Mouse (Mus musculus) A20 (cell line): ENCODE data around the gene Dnah1.
A peak's percentile ranks its signal among the peaks of the same experiment; 100 is the strongest.

Experiments
- DNase-seq: peaks from one replicate; pipeline ENCODE4 v3.0.0-alpha.2; 2011; ENCODE audit warnings: low read depth, low spot score

The Dnah1 gene

DNA sequence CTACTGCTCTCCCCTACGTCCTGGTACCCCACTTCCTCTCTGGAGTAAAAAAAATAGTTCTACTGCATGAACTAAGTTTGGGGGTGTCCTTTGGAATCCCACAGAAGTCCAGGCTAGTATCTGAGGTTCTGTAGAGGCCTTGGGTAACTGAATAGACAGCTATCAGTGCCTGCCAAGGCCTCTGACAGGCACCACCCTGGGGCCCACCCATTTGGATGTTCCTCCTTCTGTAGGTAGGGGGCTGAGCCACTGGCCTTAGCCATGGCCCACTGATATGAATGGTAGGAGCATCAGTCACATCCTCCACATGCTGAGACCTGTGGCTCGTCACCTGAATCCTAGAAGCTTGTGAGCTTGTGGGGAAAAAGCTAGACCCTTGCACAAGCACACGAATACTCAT is 5.9 kb downstream of the Dnah1 start:
- no peak for DNase-seq

GRCm38 (mm10) chr14:31316613-31317012 is 7.1 kb downstream of the Dnah1 start:
- no peak for DNase-seq

GRCm38 (mm10) chr14:31313192-31313591 is 10.5 kb downstream of the Dnah1 start:
- peak; percentile 55 for DNase-seq

GRCm38 (mm10) chr14:31285728-31286127 is 38.0 kb downstream of the Dnah1 start:
- DNase-seq, result no peak

- DNase-seq, result peak; percentile 68
These were observed 51.5 kb downstream of the Dnah1 start for GRCm38 (mm10) chr14:31272164-31272563.

GRCm38 (mm10) chr14:31271121-31271520 is 52.6 kb downstream of the Dnah1 start:
- DNase-seq, result no peak

- DNase-seq, result no peak
These were observed 54.1 kb downstream of the Dnah1 start for GRCm38 (mm10) chr14:31269456-31270100.

- DNase-seq, result no peak
These were observed 55.2 kb downstream of the Dnah1 start for GRCm38 (mm10) chr14:31268301-31269001.

- DNase-seq, result no peak
These were observed 56.0 kb downstream of the Dnah1 start for GRCm38 (mm10) chr14:31267649-31268048.

DNA sequence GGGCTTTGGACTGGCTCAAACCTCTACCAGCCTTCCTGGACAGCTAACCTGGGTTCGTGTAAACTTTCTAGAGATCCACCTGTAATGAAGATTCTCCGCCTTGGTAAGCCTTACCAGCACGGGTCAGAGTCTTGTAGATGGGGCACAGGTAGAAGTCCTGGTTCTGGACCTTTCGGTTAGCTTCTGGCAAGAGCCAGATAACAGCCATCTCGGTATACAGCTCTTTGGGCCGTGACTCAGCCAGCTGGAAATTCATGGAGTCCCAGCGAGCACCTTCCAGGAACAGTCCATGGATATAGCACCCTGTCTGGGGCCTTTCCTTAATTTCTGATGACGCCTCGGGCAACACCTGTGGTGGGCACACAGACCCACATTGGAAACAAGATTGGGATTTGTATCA is 62.8 kb downstream of the Dnah1 start:
- DNase-seq, result no peak

GRCm38 (mm10) chr14:31260374-31260773 is 63.3 kb downstream of the Dnah1 start:
- no peak for DNase-seq

- no peak for DNase-seq
These were observed 65.1 kb downstream of the Dnah1 start for GRCm38 (mm10) chr14:31258476-31259050.

GRCm38 (mm10) chr14:31252091-31252490 is 71.6 kb downstream of the Dnah1 start:
- no peak for DNase-seq

DNA sequence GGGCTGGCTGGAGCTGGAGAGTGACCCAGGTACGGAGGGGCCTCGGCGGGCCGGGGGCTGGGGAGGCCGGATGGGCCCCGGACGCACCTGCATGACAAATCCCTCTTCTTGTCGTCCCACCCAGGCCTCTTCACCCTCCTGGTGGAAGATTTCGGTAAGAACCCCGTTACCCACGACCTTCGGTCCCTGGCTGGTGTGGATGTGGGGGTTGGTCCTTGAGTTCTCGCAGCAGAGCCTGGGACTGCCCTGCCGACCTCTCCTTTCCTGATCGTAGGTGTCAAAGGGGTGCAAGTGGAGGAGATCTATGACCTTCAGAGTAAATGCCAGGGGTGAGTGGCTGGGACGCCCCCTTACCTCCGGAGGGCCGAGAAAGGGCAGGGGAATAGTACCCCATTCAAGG is 72.1 kb downstream of the Dnah1 start:
- DNase-seq, result no peak

GRCm38 (mm10) chr14:31251084-31251604 is 72.6 kb downstream of the Dnah1 start, which contains the start of the genes Phf7 and Bap1:
TSS of gene Phf7 (minus strand) at chr14:31251317.
TSS of gene Bap1 (plus strand) at chr14:31251450.
- peak; percentile 98 for DNase-seq

DNA sequence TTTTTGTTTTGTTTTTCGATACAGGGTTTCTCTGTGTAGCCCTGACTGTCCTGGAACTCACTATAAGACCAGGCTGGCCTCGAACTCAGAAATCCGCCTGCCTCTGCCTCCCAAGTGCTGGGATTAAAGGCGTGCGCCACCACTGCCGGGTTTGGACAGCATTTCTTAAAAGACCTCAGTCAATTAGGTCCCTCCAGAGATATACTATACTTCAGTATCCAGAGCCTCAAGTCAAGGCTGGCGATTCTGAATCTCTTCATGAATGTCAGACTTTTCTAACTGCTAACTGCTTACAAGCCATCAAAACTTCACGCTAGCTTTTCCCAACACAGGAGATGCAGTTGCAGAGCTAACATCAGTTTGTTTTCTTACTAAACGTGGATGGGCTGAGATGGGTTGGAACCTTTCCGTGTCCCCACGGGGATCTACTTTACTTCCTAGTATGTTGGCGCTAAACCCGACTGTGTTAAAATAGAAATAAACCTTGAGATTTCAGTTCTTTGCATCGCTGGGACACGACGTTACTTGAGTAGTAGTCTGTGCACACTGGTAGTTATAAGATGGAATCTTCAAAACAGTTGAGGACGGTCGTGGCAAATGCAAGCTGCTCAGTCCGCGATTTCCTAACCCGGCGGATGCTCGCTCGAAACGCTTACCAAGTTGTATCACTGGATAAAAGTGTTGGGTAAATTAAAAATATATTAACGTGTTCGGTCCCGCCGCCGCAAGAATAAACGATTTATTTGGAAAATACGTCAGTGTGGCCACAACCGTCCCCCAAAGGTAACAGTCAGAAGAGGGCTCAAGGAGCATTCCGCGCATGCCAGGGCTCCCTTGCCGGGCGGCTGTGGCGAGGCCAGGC is 73.2 kb downstream of the Dnah1 start:
- no peak for DNase-seq

DNA sequence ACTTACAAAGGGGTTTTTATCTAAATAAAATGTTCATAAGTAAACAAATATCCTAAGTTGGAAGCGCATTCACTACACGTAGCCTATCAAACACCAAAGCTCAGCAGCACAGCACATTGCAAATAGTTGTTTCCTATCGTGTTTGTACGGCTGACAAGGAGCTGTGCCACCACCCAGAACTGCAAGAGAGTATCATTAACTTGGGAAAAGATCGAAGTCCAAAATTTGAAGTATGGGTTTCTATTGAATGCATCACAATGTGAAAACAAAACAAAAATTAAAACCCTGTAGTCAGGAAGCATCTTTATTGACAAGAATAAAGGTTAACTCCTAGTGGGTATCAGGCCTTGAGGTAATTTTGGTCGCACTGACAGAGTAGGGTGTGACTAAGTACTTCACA is 75.3 kb downstream of the Dnah1 start:
- DNase-seq, result no peak

GRCm38 (mm10) chr14:31245946-31246345 is 77.8 kb downstream of the Dnah1 start:
- no peak for DNase-seq

- DNase-seq, result no peak
These were observed 78.9 kb downstream of the Dnah1 start for GRCm38 (mm10) chr14:31244777-31245176.

DNA sequence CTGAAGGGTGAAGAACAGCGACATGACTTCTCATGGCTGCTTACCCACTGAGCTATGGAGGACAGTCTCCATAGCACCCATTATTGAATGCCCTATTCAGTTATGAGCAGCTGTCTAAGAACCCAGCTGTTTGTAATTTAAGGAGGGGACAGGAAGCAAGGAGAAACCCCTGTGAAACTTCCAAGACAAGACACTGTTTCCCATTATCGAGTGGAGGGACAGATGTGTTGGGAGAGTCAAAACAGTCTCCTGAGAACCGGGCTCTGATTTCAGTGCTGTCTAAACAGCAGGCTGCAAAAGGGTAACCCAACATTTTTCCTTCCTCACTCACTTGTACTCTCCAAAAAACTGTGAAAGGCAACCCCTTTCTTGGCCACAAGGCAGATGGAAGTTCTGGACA is 83.2 kb downstream of the Dnah1 start:
- DNase-seq, result no peak

DNA sequence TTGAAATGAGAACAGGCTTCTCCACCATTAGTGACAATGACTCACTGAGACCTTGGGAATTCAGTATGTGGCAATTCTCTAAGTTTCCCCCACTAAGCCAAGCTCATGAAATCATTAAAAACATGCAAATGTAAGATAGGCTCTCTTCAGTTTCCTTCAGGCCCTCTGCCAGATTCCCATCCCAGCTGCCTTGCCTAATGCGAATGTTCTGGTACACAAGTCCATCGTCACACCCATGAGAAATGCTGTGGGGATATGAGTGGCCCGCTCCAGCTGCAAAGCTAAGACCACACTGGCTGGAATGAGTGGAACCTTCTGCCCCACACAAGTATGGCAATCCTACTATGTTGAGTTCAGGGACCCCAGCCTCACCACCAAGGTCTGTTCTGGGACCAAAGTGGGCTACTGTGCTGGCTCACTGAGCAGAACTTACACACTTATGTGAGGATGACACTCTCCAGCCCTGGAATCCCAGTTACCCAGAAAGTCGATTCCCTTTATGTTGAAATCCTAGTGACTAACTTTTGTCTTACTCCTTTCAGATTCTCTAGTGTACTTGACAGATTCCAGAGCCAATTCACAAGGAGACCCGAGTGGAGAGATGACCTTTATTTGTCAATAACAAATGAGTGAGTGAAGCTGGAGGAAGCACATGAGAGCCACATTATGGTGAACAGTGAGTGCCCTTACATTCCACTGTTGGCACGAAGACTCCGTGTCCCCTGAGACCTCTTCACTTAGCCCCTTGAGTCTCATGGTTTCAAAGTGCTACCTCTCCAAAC is 86.4 kb downstream of the Dnah1 start:
- no peak for DNase-seq
